Mouse (Mus musculus): ENCODE data around the gene Nhlrc1. TPM values are rescaled to one million over a fixed set of nuclear protein-coding genes. Genes with fewer than 3 reads are reported as not detected.

Nhlrc1 gene
- total RNA-seq, 1 experiment from 2014 or later: 0.38 TPM

Other genes with a start within 250 kb of the Nhlrc1 start
- 13.3 to 20.2 TPM (median 18.5 TPM) in 3 replicates for gene Kif13a, start 85.0 kb downstream of the Nhlrc1 start, total RNA-seq (2017)
- gene Kdm1b, start 28.6 kb upstream of the Nhlrc1 start, total RNA-seq (2017): 20.7 to 30.7 TPM (median 23.5 TPM) in 3 replicates
- gene Tpmt, start 29.9 kb upstream of the Nhlrc1 start, total RNA-seq (2017): 1.6 to 3.5 TPM (median 3.3 TPM) in 3 replicates
- 301 to 405 TPM (median 364 TPM) in 3 replicates for gene Dek, start 91.4 kb upstream of the Nhlrc1 start, total RNA-seq (2017)
- gene Rnf144b, start 107.8 kb upstream of the Nhlrc1 start, total RNA-seq (2017): 4.9 to 7.6 TPM (median 6.0 TPM) in 3 replicates